Mouse (Mus musculus) brain, embryonic 18.5 days (tissue): ENCODE results near the gene Hist1h2ae.
"Not testable (repeated sequence)": the region's sequence is repeated elsewhere in the genome, so short reads cannot be mapped to it uniquely, and the experiment has no call there.

Source experiments
- DNase-seq: peaks from one replicate; pipeline ENCODE4 v3.0.0-alpha.2; 2012; ENCODE audit warnings: low read depth, low spot score

Gene Hist1h2ae

GRCm38 (mm10) chr13:23562699-23563462 is 8.1 kb downstream of the Hist1h2ae start:
- DNase-seq: peak; percentile 69

DNA sequence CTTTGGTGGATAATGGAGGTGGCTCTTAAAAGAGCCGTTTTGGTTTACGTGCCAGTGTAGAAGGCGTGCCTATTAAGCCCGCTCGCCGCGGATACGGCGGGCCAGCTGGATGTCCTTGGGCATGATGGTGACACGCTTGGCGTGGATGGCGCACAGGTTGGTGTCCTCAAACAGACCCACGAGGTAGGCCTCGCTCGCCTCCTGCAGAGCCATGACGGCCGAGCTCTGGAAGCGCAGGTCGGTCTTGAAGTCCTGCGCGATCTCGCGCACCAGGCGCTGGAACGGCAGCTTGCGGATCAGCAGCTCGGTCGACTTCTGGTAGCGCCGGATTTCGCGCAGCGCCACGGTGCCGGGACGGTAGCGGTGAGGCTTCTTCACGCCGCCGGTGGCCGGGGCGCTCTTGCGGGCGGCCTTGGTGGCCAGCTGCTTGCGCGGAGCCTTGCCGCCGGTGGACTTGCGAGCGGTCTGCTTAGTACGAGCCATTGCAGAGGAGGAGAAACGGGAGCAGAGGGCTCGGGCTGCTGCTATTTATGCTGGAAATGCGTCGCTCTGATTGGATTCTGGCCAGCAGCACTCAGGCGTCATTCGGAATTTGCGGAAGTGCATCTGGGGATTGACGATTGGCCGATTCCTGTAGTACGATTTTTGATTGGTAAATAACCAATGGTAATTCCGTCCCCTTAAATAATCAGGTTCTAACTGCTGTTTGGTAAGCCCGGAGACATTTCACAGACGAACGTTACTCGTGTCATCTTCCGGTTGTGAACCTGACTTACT is 8.9 kb downstream of the Hist1h2ae start, which contains the start of gene Hist1h3e:
Gene Hist1h3e, minus strand, starts transcription at position 487 of the 777 bp plus-strand sequence.
- DNase-seq: peak; percentile 98

DNA sequence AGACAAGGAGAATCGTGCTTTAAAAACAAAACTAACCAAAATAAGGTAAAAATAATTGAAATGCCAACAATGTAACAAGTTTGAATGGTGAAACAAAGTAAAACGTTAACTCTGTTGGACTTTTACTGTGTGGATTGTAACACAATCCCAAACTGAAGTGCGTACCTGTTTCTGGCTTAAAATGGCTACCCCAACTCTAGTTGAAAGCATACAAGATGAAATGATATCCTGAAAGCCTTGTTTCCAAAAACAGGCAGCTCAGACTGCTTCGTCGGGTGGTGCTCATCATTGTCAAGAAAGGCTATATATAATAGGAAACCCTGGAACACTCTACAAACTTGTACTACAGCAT is 9.5 kb downstream of the Hist1h2ae start:
- DNase-seq: not testable (repeated sequence)

- not testable (repeated sequence) for DNase-seq
Measured at GRCm38 (mm10) chr13:23560699-23561098, 10.3 kb downstream of the Hist1h2ae start.

DNA sequence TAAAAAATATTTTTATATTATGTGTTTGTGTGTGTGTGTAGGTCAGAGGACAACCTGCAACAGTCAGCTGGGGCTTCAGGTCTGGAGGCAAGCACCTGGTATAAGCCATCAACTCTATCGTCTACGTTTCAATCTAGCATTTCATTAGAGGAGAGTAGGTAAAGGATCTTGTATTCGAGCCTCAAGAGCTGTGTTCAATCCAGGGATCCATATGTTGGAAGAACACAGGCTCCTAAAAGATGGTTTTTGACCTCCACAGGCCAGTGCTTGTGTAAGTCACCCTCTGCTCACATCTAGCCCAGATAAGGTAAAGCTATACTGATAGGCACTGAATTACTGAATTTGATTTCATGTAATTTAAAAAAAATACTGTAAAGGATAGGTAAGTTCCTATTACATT is 14.1 kb downstream of the Hist1h2ae start:
- DNase-seq: no peak

DNA sequence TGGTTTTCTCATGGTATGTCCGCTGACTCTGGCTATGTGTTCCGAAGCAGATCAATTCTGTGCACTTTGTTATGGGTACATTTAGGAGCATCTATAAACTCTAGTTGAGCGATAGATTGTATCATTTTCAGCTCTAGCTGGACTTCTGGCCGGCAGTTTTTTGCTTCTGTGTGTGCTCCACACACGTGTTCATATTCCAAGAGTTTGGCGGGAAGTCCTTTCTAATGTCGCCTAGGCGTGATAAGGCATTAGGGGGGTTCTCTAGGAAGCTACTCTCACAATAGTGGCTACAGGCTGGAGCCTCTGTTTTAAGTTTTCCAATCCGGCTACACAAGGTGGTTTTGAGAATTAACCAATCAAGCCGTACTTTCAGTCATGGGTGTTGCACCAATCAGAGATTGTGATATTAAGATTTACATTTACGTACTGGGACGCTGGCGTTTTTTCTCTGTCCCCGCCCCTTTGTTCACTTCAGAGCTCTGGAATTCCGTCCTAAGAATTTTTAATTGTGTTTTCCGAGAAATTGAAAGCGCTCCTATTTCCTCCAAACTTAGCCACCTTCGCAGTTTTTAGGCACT is 15.1 kb downstream of the Hist1h2ae start:
- DNase-seq: peak; percentile 86

DNA sequence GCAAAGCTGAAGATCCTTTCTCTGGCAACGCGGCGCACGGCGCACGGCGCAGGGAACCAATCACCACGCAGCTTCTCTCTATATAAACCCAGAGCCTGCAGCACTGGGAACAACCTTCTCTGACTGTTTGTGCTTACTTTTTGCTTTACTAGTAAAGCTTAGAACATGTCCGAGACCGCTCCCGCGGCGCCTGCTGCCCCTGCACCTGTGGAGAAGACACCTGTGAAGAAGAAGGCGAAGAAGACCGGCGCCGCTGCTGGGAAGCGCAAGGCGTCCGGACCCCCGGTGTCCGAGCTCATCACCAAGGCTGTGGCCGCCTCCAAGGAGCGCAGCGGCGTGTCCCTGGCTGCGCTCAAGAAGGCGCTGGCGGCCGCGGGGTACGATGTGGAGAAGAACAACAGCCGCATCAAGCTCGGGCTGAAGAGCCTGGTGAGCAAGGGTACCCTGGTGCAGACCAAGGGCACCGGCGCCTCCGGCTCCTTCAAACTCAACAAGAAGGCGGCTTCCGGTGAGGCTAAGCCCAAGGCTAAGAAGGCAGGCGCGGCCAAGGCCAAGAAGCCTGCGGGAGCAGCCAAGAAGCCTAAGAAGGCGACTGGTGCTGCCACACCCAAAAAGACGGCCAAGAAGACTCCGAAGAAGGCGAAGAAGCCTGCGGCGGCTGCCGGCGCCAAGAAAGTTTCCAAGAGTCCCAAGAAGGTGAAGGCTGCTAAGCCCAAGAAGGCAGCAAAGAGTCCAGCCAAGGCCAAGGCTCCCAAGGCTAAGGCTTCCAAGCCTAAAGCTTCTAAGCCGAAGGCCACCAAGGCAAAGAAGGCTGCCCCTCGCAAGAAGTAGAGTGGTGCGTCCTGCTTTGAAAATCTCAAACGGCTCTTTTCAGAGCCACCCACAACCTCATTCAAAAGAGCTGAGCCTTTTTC is 15.8 kb downstream of the Hist1h2ae start:
- DNase-seq: no peak

DNA sequence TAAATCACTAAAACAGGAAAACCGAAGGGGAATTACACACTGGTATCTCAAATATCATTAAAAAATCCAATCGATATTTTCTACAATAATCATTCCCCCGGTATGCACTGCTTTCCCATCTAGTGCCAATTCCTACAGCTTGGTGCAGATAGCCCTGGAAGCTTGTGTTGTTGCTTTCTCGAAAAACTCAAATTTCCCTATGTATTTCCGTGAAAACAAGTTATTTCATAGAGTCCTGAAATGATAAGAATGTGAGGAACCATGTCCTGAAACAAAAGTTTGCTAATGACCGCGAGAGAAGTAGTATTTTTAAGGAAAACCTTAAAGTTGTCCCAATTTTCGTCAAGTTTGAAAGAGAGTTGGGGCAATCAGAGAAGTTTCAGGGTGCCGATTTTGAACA is 16.6 kb downstream of the Hist1h2ae start:
- DNase-seq: no peak

DNA sequence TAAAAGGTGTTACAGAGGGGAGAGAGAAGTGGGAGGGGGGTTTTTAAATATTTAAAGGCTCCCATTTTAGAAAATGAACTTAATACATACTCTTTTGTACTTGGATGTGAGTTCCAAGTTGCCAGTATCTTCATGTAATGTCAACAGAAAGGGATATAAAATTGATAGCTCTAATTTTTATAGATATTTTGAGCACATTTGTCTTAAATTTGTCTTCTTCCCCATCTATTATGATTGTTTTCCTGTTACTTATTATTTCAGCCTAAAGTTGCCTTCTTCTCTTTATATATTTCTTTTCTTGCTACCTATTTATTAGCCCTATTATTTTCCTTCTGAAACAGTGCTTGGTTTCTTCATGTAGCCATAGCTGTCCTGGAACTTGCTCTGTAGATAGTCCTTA is 18.1 kb downstream of the Hist1h2ae start, which contains the start of gene Hist1h1d:
Gene Hist1h1d, plus strand, starts transcription at position 301 of the 400 bp plus-strand sequence.
- no peak for DNase-seq

GRCm38 (mm10) chr13:23551931-23552914 is 18.8 kb downstream of the Hist1h2ae start:
- DNase-seq: no peak

DNA sequence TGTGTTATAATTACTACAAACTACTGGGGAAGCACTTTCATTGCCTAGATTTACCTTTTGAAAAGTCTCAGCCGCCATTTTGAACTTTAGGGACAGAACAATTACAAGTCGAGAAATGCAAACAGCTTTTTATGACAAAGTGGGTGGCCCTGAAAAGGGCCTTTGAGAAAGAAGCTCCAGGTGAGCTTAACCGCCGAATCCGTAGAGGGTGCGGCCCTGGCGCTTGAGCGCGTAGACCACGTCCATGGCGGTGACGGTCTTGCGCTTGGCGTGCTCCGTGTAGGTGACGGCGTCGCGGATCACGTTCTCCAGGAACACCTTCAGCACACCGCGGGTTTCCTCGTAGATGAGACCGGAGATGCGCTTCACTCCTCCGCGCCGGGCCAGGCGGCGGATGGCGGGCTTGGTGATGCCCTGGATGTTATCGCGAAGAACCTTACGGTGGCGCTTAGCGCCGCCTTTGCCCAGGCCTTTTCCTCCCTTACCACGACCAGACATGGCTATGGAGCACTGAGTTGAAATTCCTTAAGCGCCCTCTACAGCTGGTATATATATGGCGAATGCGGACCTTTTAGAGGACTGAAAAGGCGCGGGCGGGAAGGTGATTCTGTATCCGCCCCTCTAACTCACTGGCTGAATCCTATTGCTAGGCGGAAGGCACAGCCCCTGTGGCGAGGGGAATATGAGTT is 19.7 kb downstream of the Hist1h2ae start, which contains the start of gene Hist1h4f:
Gene Hist1h4f, minus strand, starts transcription at position 503 of the 689 bp plus-strand sequence.
- DNase-seq: peak; percentile 91

- DNase-seq: no peak
Measured at GRCm38 (mm10) chr13:23550761-23551145, 20.3 kb downstream of the Hist1h2ae start.

- no peak for DNase-seq
Measured at GRCm38 (mm10) chr13:23546694-23547093, 24.3 kb downstream of the Hist1h2ae start.

GRCm38 (mm10) chr13:23544787-23545120 is 26.3 kb downstream of the Hist1h2ae start:
- DNase-seq: not testable (repeated sequence)

DNA sequence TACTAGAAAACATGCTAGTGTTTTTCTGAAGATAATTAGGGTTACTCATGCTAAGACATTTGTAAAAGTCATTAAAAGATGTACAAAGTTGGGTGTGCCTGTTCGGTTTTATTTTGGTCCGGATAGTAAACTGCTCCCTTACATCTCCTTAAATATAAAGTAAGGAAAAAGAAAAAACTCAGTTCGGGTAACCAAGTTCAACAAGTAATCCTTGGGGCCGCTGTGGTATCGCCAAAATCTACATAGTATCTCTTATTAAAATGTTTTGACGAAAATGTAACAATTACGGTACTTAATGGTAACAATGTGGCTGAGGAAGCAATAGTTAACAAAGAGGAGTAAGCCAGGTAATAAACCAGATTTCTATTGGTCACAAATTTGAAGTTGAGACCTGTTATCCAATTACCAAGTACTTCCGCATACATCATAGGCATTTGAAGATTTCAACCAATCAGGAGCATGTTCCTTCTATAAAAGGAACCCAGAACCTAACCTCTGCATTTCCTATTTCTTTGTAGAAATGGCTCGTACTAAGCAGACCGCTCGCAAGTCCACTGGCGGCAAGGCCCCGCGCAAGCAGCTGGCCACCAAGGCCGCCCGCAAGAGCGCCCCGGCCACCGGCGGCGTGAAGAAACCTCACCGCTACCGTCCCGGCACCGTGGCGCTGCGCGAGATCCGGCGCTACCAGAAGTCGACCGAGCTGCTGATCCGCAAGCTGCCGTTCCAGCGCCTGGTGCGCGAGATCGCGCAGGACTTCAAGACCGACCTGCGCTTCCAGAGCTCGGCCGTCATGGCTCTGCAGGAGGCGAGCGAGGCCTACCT is 26.8 kb downstream of the Hist1h2ae start, which contains the start of gene Hist1h3f:
Gene Hist1h3f, plus strand, starts transcription at position 88 of the 822 bp plus-strand sequence.
- peak; percentile 95 for DNase-seq

GRCm38 (mm10) chr13:23542999-23543607 is 27.9 kb downstream of the Hist1h2ae start, which contains the start of gene Hist1h2bh:
Gene Hist1h2bh, minus strand, starts transcription at chr13:23543392.
- DNase-seq: not testable (repeated sequence)

- not testable (repeated sequence) for DNase-seq
Measured at GRCm38 (mm10) chr13:23542225-23542980, 28.6 kb downstream of the Hist1h2ae start.
